Mouse (Mus musculus) MEL-GATA-1-ER (cell line): Measurements from ENCODE around the gene Bptf.
"Not testable (repeated sequence)": the region's sequence is repeated elsewhere in the genome, so short reads cannot be mapped to it uniquely, and the experiment has no call there.

Experiments used
- DNase-seq: peaks from one replicate; pipeline ENCODE4 v3.0.0-alpha.2; 2012; ENCODE audit warnings: low read depth; ENCODE audit errors: extremely low read depth

Gene Bptf

DNA sequence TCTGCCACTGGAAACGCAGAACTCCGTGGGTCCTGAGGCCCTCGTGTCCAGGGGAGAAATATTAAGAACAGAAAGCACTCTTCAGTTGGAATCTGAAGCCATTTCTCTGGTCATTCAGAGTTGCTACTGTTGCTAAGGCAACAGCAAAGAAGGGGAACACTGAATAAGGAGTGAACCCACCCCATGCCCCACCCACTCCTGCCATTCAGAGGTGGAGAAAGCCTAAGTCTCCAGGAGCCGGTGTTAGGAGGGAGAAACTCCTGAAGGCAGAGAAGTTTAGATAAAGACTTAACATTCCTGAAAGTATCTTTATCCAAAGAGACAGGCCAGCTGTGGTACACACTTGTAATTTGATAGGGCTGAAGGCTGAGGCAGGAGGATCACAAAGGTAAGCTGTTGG is 112.6 kb downstream of the Bptf start:
- no peak for DNase-seq

DNA sequence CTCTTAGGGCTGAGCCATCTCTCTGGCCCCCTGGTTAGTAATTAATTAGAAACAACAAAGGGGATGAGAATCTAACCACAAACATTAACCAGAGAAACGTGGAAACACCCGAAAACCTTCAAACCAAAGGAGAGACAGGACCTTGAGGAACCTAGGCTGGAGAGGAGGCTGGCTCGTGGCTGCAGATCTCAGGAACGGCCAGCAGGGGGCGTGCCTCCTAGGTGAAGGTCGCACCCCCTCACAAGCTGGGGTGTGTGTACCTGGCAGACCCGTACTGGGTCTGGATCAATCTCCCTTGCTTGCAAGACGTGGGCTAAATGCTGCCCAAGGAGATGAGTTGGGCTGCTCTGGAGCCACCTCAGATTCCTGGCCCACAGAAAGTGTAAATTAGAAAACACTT is 113.3 kb downstream of the Bptf start:
- no peak for DNase-seq

DNA sequence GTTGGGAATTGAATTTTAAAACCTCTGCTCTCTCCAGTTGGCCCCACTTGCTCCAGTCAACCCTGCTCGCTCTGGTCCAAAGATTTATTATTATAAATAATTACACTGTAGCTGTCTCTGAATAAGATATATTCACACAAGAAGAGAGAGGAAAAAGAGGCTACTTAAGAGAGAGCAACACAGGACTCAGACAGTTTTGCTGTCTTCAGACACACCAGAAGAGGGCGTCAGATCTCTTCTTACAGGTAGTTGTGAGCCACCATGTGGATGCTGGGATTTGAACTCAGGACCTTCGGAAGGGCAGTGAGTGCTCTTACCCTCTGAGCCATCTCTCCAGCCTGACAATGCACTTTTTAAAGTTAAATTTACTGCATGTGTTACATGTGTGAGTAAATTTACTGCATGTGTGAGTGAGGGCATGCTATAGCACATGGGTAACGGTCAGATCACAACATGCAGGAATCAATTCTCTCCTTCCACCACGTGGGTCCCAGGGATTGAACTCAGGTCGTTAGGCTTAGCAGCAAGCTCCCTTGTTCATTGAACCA is 114.5 kb downstream of the Bptf start:
- DNase-seq = no peak

DNA sequence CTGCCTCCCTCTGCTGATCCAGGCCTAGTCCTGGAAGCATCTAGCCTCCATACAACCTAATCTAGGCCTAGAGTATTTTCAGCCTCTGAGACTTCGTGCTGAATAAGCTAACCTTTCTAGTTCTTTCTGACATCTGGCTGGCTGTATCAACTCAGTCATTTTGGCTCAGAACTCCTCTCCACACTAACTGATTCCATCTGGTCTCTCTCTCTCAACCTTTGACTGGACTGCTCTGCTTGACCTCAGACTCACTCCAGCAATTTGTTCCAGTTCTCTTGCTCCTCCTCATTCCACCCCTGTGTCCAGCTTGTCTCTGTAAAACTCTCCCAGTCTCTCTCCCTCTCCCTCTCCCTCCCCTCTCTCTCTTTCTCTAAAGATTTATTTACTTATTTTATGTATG is 115.0 kb downstream of the Bptf start:
- no peak for DNase-seq

DNA sequence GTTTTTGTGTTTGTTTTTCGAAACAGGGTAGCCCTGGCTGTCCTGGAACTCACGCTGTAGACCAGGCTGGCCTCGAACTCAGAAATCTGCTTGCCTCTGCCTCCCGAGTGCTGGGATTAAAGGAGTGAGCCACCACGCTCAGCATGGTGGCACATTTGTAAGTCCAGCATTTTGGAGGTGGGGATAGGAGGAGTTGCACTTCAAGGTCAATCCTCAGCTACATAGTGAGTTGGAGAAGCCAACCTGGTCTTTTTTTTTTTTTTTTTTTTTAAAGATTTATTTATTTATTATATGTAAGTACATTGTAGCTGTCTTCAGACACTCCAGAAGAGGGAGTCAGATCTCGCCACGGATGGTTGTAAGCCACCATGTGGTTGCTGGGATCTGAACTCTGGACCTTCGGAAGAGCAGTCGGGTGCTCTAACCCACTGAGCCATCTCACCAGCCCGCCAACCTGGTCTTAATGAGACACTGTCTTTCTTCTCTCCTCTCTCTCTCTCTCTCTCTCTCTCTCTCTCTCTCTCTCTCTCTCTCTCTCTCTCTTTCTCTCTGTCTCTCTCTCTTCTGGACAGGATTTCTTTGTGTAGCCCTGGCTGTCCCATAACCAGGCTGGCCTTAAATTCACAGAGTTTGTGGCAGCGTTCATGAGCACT is 116.3 kb downstream of the Bptf start:
- DNase-seq = not testable (repeated sequence)

DNA sequence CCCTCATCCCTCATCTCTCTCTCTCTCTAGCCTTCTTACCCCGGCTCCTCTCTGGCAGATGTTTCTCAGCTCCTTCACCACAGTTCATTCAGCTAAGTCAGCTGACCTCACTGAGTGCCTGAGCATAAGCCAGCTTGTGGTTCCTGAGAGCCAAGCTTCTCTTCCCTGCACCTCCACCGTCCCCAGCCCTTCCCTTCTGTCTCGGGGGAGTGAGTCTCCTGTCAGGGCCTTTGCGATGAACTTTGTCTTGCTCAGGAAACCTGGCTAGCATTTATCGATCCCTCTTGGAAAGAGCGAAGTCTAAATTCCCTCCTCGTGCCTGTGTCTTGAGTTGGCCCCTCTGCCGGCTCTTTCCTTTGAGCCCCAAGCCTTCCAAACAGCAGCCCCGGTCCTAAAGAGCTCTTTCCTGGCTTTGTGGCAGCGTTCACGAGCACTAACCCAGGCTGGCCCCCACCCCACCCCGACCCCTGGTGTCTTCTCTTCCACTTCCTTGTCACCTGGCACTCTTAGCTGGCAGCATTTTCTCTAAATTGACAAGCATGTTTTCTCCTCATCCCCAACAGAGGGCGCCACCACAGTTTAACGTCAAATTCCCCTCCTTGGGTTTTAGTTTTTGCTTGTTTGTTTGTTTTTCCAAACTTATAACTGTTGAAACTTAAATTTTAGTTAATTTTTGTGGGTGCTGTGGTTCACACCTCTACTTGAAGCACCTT is 117.2 kb downstream of the Bptf start:
- no peak for DNase-seq

DNA sequence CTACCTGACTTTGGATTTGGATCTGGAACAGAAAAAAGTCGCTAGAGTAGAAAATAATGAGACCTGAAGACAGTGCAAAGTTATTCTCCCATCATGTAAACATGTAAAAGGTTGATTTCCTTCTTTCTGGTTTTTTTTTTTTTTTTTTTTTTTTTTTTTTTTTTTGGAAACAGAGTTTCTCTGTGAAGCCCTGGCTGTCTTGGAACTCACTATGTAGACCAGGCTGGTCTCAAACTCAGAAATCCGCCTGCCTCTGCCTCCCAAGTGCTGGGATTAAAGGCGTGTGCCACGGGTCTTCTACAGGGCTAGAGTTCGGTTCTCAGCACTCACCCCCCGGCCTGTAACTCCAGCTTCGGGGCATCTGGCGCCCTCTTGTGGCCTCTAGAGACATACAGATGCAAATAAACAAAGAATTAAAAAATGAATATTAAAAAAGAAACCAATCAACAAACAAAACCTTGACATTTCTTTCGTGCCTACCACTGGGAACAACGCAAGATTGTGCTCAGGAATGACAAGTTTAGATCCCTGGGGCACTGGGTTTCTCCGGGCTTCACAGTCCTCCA is 117.8 kb downstream of the Bptf start:
- no peak for DNase-seq

DNA sequence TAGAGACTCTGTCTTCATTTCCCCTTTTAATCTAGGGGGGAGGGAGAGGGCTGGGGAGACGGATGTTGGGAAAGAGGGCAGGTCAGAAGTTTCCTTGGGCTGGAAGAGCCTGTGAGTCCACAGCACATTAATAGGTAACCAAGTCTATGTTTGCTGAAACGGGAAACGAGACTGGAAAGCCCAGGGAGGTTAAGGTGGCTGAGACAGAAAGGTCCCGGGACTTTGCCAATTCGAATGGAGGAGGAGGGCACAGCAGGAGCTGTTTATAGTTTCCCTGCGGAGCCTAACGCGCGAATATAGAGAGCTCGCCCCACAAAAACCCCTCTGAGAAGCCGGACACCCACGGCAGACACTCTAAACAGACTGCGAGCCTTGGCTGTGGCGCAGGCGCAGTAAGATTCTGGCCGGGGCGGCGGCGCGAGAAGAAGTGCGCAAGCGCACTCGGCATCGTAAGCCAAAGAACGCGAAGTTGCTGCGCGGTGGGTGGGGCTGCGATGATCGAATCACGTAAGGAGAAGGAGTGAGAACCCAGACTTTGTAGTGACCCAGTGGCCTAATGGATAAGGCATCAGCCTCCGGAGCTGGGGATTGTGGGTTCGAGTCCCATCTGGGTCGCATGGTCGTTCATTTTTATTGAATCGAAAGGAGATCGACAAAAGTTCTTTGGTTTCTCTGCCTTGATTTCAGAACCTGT is 119.5 kb downstream of the Bptf start:
- DNase-seq = peak; percentile 77

DNA sequence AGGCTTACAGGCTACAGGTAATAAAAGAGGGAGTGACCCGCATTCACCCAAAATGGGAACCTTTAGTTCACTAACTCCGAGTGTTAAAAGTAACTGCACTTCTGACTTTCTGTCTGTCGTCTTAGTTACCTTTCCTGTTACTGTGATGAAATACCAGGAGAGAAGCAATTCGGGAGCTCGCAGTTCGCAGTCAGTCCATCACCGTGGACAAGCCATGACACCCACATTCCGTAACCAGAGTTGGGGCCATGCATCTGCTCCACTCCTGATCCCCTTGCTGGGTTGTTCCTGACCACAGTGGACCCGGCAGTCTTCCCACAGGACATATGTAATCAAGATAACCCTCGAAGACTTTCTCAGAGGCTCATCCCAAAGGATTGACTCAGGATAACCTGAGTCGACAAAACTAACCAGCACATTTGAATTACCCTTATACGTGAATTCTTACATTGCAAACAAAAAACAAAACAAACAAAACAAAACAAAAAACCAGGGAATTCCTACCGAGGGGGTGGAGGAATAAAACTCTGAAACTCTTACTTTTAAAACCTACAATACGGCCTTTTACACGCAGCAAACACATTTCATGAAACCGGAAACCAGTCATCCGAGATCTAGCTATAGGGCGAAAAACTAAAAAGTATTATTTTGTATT is 120.1 kb downstream of the Bptf start:
- DNase-seq = no peak

DNA sequence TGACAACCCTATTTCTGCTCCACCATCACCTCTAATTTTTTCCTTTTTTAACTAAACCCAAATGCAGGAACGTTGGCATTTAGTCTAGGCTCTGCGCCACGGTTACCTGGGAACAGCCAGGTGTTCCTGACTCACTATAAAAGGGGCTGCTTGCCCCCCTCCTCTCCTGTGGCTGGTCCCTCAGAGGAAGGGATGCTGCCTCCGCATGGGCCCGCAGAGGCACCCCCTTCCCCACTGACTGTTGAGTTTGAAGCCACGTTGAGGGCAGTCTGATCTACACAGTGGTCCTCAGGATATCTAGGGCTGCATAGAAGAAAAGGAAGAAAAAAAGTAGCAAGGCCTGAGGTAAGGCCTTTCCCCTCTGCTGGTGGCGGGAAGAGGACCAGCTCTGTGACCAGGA is 120.8 kb downstream of the Bptf start:
- no peak for DNase-seq

DNA sequence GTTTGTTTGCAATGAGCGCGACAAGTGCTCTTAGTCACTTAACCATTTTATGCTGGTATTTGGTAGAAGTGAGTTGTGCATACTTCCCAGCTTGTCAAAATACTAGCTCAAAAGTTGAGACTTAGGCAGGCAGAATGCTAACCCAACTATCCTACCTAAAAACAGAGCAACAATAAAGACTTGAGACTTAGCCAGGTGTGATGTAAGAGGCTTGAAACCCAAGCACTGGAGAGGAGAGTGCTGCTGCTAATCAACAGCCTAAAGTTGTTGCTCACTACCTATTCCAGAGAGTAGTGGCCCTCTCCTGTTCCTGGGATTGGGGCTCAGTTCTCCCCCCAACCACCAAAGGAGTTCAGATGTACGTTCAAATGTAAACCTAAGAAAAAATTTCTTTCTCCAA is 121.5 kb downstream of the Bptf start:
- no peak for DNase-seq

DNA sequence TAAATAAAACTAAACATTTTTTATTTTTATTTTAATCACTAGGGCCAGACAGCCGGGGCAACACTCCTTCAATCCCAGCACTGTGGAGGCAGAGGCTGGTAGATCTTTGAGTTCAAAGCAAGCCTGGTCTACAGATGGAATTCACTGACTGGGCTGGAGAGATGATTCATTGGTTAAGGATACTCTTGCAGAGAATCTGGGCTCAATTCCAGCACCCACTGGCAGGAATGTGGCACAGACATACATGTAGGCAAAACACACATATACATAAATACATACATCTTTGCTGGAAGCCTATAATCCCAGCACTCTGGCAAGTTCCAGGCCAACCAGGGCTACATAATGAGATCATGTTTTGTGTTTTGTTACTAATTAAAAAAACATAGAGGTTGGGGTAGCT is 126.4 kb downstream of the Bptf start:
- DNase-seq = no peak

DNA sequence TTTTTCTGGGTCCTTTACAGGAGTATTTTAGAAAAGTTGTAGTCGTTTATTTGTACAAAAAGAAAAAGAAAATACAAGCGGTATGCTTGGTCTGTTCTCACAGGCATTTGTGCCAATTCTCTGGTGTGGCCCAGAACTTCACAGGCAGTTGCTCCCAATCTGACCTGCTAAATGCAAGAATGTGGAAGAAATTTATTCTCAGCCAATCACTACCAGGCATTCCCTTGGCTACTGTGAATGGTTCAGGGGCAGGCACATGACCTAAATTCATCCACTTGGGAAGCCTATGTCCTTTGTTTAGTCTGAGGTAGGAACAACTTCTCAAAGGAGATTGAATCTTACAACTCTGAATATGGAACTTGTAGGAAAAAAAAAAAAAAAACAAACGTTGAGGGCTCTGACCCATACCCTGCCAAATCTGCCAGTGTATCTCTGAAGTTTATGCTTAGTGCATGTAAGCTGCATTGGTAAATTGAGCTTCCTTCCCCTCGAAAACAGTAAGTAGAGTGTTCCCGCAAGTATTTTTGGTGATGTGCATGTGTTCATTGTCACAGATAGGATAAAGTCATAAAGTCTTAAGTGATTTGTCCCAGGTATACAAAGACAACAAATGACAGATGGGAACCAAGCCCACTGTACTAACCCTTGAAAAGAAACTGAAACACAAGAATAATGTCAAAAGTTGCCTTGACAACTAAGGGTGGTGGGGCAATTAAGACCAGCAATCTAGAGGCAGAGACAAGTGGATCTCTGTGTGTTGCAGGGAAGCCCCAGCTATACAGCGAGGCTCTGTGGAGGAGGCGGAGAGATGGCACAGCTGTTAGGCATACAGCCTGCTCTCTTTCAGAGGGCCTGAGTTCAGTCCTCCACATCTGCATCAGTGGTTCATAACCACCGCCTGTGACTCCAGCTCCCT is 129.9 kb downstream of the Bptf start:
- DNase-seq = no peak

DNA sequence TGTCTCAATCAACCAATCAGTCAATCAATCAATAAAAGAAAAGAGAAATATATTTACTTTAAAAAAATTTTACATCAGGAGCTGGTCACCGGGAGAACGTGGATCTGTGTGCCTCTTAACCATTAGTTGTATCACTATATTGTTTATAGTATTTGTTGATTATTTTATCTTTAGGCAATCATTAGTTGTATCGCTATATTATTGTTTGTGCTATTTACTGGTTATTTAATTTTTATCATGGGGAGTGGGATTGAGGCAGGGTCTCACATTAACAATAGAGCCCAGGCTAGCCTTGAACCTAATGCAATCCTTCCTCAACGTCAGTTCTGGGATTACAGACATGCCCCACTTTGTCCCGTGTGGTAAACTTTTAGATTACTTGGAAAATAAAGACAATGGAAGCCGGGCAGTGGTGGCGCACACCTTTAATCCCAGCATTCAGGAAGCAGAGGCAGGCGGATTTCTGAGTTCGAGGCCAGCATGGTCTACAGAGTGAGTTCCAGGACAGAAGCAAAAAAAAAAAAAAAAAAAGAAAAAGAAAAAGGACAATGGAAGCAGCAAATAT is 131.9 kb downstream of the Bptf start:
- no peak for DNase-seq

DNA sequence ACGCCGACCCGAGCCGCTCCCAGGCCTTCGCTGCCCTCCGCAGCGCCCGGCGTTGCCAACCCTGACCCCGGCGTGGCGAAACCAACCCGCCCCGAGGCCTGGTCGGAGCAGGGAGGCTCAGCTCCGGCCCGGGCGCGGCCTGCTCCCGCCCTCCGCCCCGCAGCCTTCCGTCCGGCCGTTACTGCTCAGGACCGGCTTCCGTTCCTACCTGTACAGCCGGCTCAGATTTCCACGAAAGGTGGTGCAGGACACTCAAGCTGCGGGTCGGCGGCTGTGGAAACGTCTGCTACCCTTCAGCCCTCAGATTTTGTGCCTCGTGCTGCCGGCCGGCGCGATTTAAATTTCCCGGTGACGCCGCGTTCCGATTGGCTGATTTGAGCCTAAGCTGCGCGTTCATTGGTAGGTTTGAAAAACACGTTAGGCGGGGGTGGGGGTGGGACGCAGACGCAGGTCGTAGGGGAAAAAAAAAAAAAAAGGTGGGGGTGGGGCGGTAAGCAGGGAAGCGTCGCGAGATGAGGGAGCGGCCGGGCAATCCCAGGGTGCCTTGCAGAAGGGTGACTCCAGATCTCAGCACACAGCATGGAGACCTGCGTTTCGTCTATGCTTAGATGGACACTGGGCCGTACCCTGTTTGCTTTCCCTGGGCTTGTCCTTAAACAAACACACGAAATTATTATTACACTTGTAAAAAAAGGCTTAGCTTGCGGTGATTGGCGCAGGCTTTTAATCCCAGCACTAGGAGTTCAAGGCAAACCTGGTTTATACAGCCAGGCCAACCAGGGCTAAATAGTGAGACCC is 132.6 kb downstream of the Bptf start, which contains the start of gene Kpna2:
Kpna2 (minus strand) TSS at position 391 of the 798 bp plus-strand sequence.
- DNase-seq = peak; percentile 86

DNA sequence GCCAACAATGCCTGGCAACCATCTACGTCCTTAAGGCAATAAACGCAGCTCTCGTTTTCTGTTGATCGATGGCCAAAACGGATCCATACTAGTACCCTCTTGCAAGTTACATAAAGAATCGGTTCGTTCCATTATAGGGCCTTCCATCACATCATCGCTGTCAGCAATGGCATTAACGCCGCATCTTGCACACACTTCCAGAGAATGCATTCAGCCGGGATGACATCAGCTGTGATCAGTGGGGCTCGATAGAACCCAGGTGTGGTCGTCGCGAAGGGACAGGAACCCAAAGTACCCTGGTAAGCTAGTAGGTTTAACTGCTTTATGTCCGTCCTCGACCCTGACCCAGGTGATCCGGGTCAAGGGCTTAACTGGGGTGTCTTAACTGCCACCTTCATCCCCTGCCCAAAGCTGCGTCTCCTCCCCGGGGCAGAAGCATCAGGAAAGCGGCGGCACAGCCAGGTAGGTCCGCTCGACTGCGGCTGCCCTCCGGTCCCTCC is 133.2 kb downstream of the Bptf start:
- no peak for DNase-seq

DNA sequence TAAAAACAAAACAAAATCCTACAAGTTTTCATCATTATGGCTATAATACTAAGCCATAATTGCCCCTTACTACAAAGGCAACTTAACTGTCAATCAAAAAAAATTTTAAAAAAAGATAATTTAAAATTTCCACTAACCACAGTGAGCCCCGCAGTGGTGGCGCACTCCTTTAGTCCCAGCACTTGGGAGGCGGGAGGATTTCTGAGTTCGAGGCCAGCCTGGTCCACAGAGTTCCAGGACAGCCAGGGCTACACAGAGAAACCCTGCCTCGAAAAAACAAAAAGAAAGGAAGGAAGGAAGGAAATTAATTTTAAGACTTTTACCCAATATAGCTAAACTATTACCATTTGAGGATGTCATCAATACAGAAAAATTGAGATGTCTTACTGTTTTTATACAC is 134.0 kb downstream of the Bptf start:
- DNase-seq = no peak

DNA sequence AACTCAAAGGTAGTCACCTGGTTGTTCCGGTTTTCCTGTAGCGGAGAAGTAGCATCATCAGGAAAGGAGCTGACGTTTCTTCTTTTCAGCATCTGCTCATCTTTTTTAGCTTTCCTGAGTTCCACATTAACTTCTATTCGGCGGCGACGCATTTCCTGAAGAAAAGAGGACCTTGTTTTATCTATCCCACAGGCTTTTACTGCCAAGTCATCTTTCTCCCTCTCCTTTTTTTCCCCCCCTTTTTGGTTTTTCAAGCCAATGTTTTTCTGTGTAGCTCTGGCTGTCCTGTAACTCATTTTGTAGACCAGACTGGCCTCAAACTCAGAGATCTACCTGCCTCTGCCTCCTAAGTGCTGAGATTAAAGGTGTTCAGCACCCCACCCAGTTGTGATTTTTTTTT is 135.4 kb downstream of the Bptf start:
- not testable (repeated sequence) for DNase-seq
